Mouse (Mus musculus) liver, embryonic 15.5 days (tissue): ENCODE measurements around the gene Sgo2a. TPM values are rescaled to one million over a fixed set of nuclear protein-coding genes. Genes with fewer than 3 reads are reported as not detected.
"Not testable (repeated sequence)": the region's sequence is repeated elsewhere in the genome, so short reads cannot be mapped to it uniquely, and the experiment has no call there.

ENCODE experiments used
- ATAC-seq: fragments of 200-750 bp; cut with Nextera tagmentation; 2 replicates; pipeline ENCODE4 v1.8.0; 2017; ENCODE audit warnings: moderate number of reproducible peaks, mild to moderate bottlenecking, moderate library complexity; ENCODE audit not compliant: insufficient read depth
- H3K27ac ChIP-seq: fragments of 300-500 bp; sonication (generic); replicated peaks from 2 replicates; pipeline ENCODE4 v1.5.1; 2015; ENCODE audit warnings: mild to moderate bottlenecking, inconsistent platforms
- H3K27me3 ChIP-seq: fragments of 300-500 bp; sonication (generic); 2 replicates; pipeline ENCODE4 v1.6.1; 2015; ENCODE audit warnings: mild to moderate bottlenecking, inconsistent platforms
- H3K36me3 ChIP-seq: fragments of 300-500 bp; sonication (generic); replicated peaks from 2 replicates; pipeline ENCODE4 v1.6.1; 2015; ENCODE audit warnings: moderate library complexity, mild to moderate bottlenecking, inconsistent platforms
- H3K4me1 ChIP-seq: fragments of 300-500 bp; sonication (generic); replicated peaks from 2 replicates; pipeline ENCODE4 v1.6.1; 2015; ENCODE audit warnings: inconsistent platforms
- H3K4me2 ChIP-seq: fragments of 300-500 bp; sonication (generic); 2 replicates; pipeline ENCODE4 v1.6.1; 2015; ENCODE audit warnings: moderate library complexity, mild to moderate bottlenecking, inconsistent platforms
- H3K4me3 ChIP-seq: fragments of 300-500 bp; sonication (generic); replicated peaks from 2 replicates; pipeline ENCODE4 v1.5.1; 2015; ENCODE audit warnings: mild to moderate bottlenecking, inconsistent platforms
- H3K9ac ChIP-seq: fragments of 300-500 bp; sonication (generic); 2 replicates; pipeline ENCODE4 v1.6.1; 2015; ENCODE audit warnings: moderate library complexity, mild to moderate bottlenecking, inconsistent platforms
- H3K9me3 ChIP-seq: fragments of 300-500 bp; sonication (generic); replicated peaks from 2 replicates; pipeline ENCODE4 v1.6.1; 2016; ENCODE audit warnings: inconsistent platforms
- WGBS: fragments of 180-500 bp; shearing (Covaris S2); methylation state at CpG from one replicate; pipeline ENCODE4 v1.1.7; 2015; ENCODE audit warnings: mixed read lengths; ENCODE audit not compliant: insufficient replicate concordance; 5-methylcytosine and 5-hydroxymethylcytosine counted together
- polyA plus RNA-seq: library from polyadenylated mRNA; unstranded; fragments of >200 nt; fragmentation: Nextera tagmentation; extraction: Ambion mirVana; gene quantifications from 2 replicates; pipeline ENCODE4 v1.2.1, GENCODE M21; 2015

Gene Sgo2a
- polyA plus RNA-seq, 1 experiment from 2014 or later = 8.9 TPM

- not testable (repeated sequence) for H3K36me3 ChIP-seq, H3K9ac ChIP-seq, H3K27ac ChIP-seq, H3K9me3 ChIP-seq, H3K4me3 ChIP-seq, ATAC-seq, H3K4me2 ChIP-seq, H3K27me3 ChIP-seq, H3K4me1 ChIP-seq
- 84% methylated on average over 9 of the region's 9 CpGs for WGBS
These were observed 41.5 kb downstream of the Sgo2a start for GRCm38 (mm10) chr1:58037306-58037705.

- Histone ChIP-seq H3K9me3 (no peaks in the 10 kb centered on the region), H3K9ac (no peak overlapping the region), H3K4me3 (no peak overlapping the region), H3K4me2 (no peak overlapping the region), H3K4me1 (no peaks in the 10 kb centered on the region), H3K36me3 (no peaks in the 10 kb centered on the region), H3K27me3 (no peaks in the 10 kb centered on the region), H3K27ac (no peak overlapping the region)
- ATAC-seq = no peak
- WGBS = 46% methylated on average over 3 of the region's 3 CpGs
These were observed 49.3 kb downstream of the Sgo2a start for GRCm38 (mm10) chr1:58045076-58045475.

- no peaks in the 10 kb centered on the region for H3K36me3 ChIP-seq
- 61% methylated on average over 5 of the region's 5 CpGs for WGBS
- no peaks in the 10 kb centered on the region for H3K4me1 ChIP-seq
- no peaks in the 10 kb centered on the region for H3K27me3 ChIP-seq
- H3K4me2 ChIP-seq = no peak overlapping the region
- ATAC-seq = no peak
- H3K9ac ChIP-seq = no peak overlapping the region
- no peaks in the 10 kb centered on the region for H3K9me3 ChIP-seq
- H3K4me3 ChIP-seq = no peak overlapping the region
- H3K27ac ChIP-seq = no peak overlapping the region
These were observed 49.8 kb downstream of the Sgo2a start for GRCm38 (mm10) chr1:58045546-58045945.

- Histone ChIP-seq H3K27ac (no peak overlapping the region), H3K9ac (no peak overlapping the region), H3K27me3 (no peaks in the 10 kb centered on the region), H3K4me3 (no peak overlapping the region), H3K4me1 (no peaks in the 10 kb centered on the region), H3K4me2 (no peak overlapping the region), H3K9me3 (no peaks in the 10 kb centered on the region), H3K36me3 (no peaks in the 10 kb centered on the region)
- WGBS = 53% methylated on average over 3 of the region's 3 CpGs
- no peak for ATAC-seq
These were observed 51.0 kb downstream of the Sgo2a start for GRCm38 (mm10) chr1:58046721-58047290.

GRCm38 (mm10) chr1:58049126-58049525, 53.4 kb downstream of the Sgo2a start:
- 75% methylated on average over 5 of the region's 5 CpGs for WGBS
- no peak for ATAC-seq
- Histone ChIP-seq H3K4me1 (no peaks in the 10 kb centered on the region), H3K9ac (no peak overlapping the region), H3K9me3 (no peaks in the 10 kb centered on the region), H3K36me3 (no peaks in the 10 kb centered on the region), H3K4me2 (no peak overlapping the region), H3K4me3 (no peak overlapping the region), H3K27ac (no peak overlapping the region), H3K27me3 (no peaks in the 10 kb centered on the region)

- H3K4me1 ChIP-seq = no peaks in the 10 kb centered on the region
- H3K27ac ChIP-seq = no peak overlapping the region
- no peak overlapping the region for H3K9ac ChIP-seq
- H3K27me3 ChIP-seq = no peaks in the 10 kb centered on the region
- no peak overlapping the region for H3K4me3 ChIP-seq
- WGBS = 76% methylated on average over 11 of the region's 11 CpGs
- H3K4me2 ChIP-seq = no peak overlapping the region
- ATAC-seq = no peak
- H3K36me3 ChIP-seq = no peaks in the 10 kb centered on the region
- no peaks in the 10 kb centered on the region for H3K9me3 ChIP-seq
These were observed 59.8 kb downstream of the Sgo2a start for GRCm38 (mm10) chr1:58055598-58055997.

- 61% methylated on average over 13 of the region's 13 CpGs for WGBS
- H3K4me3 ChIP-seq = no peak overlapping the region
- H3K4me1 ChIP-seq = no peaks in the 10 kb centered on the region
- no peaks in the 10 kb centered on the region for H3K27me3 ChIP-seq
- no peak overlapping the region for H3K9ac ChIP-seq
- no peak overlapping the region for H3K4me2 ChIP-seq
- ATAC-seq = no peak
- no peaks in the 10 kb centered on the region for H3K9me3 ChIP-seq
- H3K27ac ChIP-seq = no peak overlapping the region
- no peaks in the 10 kb centered on the region for H3K36me3 ChIP-seq
These were observed 60.5 kb downstream of the Sgo2a start for GRCm38 (mm10) chr1:58056074-58056807.

GRCm38 (mm10) chr1:58056939-58057338, 61.2 kb downstream of the Sgo2a start:
- Histone ChIP-seq H3K4me2 (no peak overlapping the region), H3K27me3 (no peaks in the 10 kb centered on the region), H3K36me3 (no peaks in the 10 kb centered on the region), H3K4me3 (no peak overlapping the region), H3K27ac (no peak overlapping the region), H3K9ac (no peak overlapping the region), H3K9me3 (no peaks in the 10 kb centered on the region), H3K4me1 (no peaks in the 10 kb centered on the region)
- WGBS = 59% methylated on average over 11 of the region's 11 CpGs
- no peak for ATAC-seq

GRCm38 (mm10) chr1:58058846-58059245, 63.1 kb downstream of the Sgo2a start:
- Histone ChIP-seq H3K27ac (no peak overlapping the region), H3K9ac (no peak overlapping the region), H3K4me1 (no peaks in the 10 kb centered on the region), H3K9me3 (no peaks in the 10 kb centered on the region), H3K4me2 (no peak overlapping the region), H3K36me3 (no peaks in the 10 kb centered on the region), H3K4me3 (no peak overlapping the region), H3K27me3 (no peaks in the 10 kb centered on the region)
- 82% methylated on average over 4 of the region's 4 CpGs for WGBS
- no peak for ATAC-seq

GRCm38 (mm10) chr1:58062131-58062530, 66.4 kb downstream of the Sgo2a start:
- WGBS = 76% methylated on average over 7 of the region's 7 CpGs
- no peak overlapping the region for H3K4me3 ChIP-seq
- H3K27me3 ChIP-seq = no peaks in the 10 kb centered on the region
- no peak for ATAC-seq
- no peaks in the 10 kb centered on the region for H3K9me3 ChIP-seq
- no peaks in the 10 kb centered on the region for H3K4me1 ChIP-seq
- H3K9ac ChIP-seq = no peak overlapping the region
- H3K4me2 ChIP-seq = no peak overlapping the region
- H3K36me3 ChIP-seq = no peaks in the 10 kb centered on the region
- no peak overlapping the region for H3K27ac ChIP-seq

- Histone ChIP-seq H3K27me3 (no peaks in the 10 kb centered on the region), H3K27ac (no peak overlapping the region), H3K4me2 (no peak overlapping the region), H3K36me3 (no peaks in the 10 kb centered on the region), H3K4me3 (no peak overlapping the region), H3K4me1 (no peaks in the 10 kb centered on the region), H3K9ac (no peak overlapping the region), H3K9me3 (no peaks in the 10 kb centered on the region)
- 75% methylated on average over 5 of the region's 5 CpGs for WGBS
- ATAC-seq = no peak
These were observed 69.4 kb downstream of the Sgo2a start for GRCm38 (mm10) chr1:58065151-58065550.

GRCm38 (mm10) chr1:58065606-58066005, 69.8 kb downstream of the Sgo2a start:
- no peaks in the 10 kb centered on the region for H3K27me3 ChIP-seq
- H3K27ac ChIP-seq = no peak overlapping the region
- H3K4me3 ChIP-seq = no peak overlapping the region
- 63% methylated on average over 3 of the region's 3 CpGs for WGBS
- no peaks in the 10 kb centered on the region for H3K36me3 ChIP-seq
- no peak overlapping the region for H3K9ac ChIP-seq
- no peak for ATAC-seq
- H3K4me1 ChIP-seq = no peaks in the 10 kb centered on the region
- H3K9me3 ChIP-seq = no peaks in the 10 kb centered on the region
- no peak overlapping the region for H3K4me2 ChIP-seq
